Mouse (Mus musculus) forebrain, embryonic 11.5 days (tissue): ENCODE data around the gene Cdc25b. TPM values are rescaled to one million over a fixed set of nuclear protein-coding genes. Genes with fewer than 3 reads are reported as not detected.

Experiments
- ATAC-seq: fragments of 200-750 bp; cut with Nextera tagmentation; replicated peaks from 2 replicates; pipeline ENCODE4 v1.8.0; 2017; ENCODE audit warnings: moderate TSS enrichment; ENCODE audit not compliant: low FRiP score
- DNase-seq: peaks from one replicate; pipeline ENCODE4 v3.0.0-alpha.2; 2017; ENCODE audit warnings: low spot score
- H3K27ac ChIP-seq: fragments of 300-500 bp; sonication (generic); 2 replicates; pipeline ENCODE4 v1.5.1; 2014; ENCODE audit warnings: low read depth, low read length
- H3K27me3 ChIP-seq: fragments of 300-500 bp; sonication (generic); 2 replicates; pipeline ENCODE4 v1.6.1; 2014; ENCODE audit warnings: mild to moderate bottlenecking, low read length, mixed read lengths; ENCODE audit not compliant: control insufficient read depth, insufficient read depth
- H3K36me3 ChIP-seq: fragments of 300-500 bp; sonication (generic); 2 replicates; pipeline ENCODE4 v1.6.1; 2014; ENCODE audit warnings: mild to moderate bottlenecking, low read length, moderate library complexity, mixed read lengths; ENCODE audit not compliant: control insufficient read depth, insufficient read depth
- H3K4me1 ChIP-seq: fragments of 300-500 bp; sonication (generic); replicated peaks from 2 replicates; pipeline ENCODE4 v1.6.1; 2014; ENCODE audit warnings: low read length, mixed read lengths; ENCODE audit not compliant: control insufficient read depth, insufficient read depth
- H3K4me2 ChIP-seq: fragments of 300-500 bp; sonication (generic); 2 replicates; pipeline ENCODE4 v1.6.1; 2014; ENCODE audit warnings: low read depth, mild to moderate bottlenecking, low read length, moderate library complexity, mixed read lengths; ENCODE audit not compliant: severe bottlenecking
- H3K4me3 ChIP-seq: fragments of 300-500 bp; sonication (generic); 2 replicates; pipeline ENCODE4 v1.5.1; 2014; ENCODE audit warnings: low read depth, low read length
- H3K9ac ChIP-seq: fragments of 300-500 bp; sonication (generic); 2 replicates; pipeline ENCODE4 v1.6.1; 2014; ENCODE audit warnings: low read length
- H3K9me3 ChIP-seq: fragments of 300-500 bp; sonication (generic); 2 replicates; pipeline ENCODE4 v1.6.1; 2016; ENCODE audit warnings: low read length, mixed read lengths; ENCODE audit not compliant: control insufficient read depth
- WGBS: fragments of 180-500 bp; shearing (Covaris S2); extraction: QIAGEN DNeasy Blood & Tissue Kit; methylation state at CpG from one replicate; pipeline ENCODE4 v1.1.7; 2014; 5-methylcytosine and 5-hydroxymethylcytosine counted together
- polyA plus RNA-seq: library from polyadenylated mRNA; unstranded; fragments of >200 nt; fragmentation: Nextera tagmentation; extraction: Ambion mirVana; gene quantifications from 2 replicates; pipeline ENCODE4 v1.2.1, GENCODE M21; 2014

The Cdc25b gene
- polyA plus RNA-seq, 1 experiment from 2014 or later, result 92.2 TPM

DNA sequence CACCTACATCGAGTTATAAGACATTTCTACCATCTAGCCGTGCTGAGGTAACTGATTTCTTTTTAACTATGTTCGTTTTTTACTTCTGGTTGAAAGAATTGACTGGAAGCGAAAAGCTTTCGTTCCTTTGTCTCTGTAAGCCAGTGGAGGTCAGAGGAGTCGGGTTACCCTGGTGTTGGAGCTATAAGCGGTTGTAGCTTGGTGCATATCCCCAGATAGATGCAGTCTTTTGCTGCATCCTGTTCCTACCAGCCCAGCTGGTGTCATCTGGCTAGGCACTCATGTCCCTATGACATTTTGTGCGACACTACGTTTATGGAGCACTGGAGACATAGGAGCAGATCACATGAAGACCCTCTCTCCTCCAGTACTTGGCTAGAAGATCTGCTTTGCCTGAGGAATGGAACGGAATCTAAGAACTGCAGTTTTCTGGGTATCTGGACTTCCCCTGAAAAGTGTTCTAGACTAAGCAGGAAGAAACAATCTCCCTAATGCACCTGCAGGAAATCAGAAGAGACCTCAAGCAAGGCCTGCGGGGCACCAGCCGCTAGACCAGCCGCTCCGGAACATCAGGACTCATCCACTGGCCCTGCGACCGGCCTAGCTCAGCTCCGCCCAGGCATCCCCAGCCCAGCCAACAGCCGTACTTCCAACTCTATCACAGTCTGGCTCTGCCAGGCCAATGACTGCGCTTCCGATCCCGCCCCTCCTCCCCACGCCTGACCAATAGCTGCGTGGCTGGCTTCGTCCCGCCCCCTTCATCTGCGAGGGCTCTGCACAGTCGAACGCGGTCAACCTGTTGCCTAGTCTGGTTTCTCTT, 46.8 kb downstream of the Cdc25b start, which contains the start of gene Mavs:
Gene Mavs, plus strand, starts transcription at position 757 of the 820 bp plus-strand sequence.
- peak within 1 kb of the TSS; percentile 86 for H3K4me2 ChIP-seq
- DNase-seq, result peak; percentile 98
- H3K4me3 ChIP-seq, result peak within 1 kb of the TSS; percentile 56
- H3K27ac ChIP-seq, result peak within 1 kb of the TSS; percentile 14; the same call in 1 of the 2 replicates
- ATAC-seq, result peak; percentile 100
- H3K4me1 ChIP-seq, result peaks cover 4% of the 10 kb centered on the region; the same call in 1 of the 2 replicates
- H3K9me3 ChIP-seq, result no peaks in the 10 kb centered on the region
- H3K9ac ChIP-seq, result peak within 1 kb of the TSS; percentile 73
- H3K27me3 ChIP-seq, result no peaks in the 10 kb centered on the region
- WGBS, result 7% methylated on average over 29 of the region's 29 CpGs
- H3K36me3 ChIP-seq, result no peaks in the 10 kb centered on the region

DNA sequence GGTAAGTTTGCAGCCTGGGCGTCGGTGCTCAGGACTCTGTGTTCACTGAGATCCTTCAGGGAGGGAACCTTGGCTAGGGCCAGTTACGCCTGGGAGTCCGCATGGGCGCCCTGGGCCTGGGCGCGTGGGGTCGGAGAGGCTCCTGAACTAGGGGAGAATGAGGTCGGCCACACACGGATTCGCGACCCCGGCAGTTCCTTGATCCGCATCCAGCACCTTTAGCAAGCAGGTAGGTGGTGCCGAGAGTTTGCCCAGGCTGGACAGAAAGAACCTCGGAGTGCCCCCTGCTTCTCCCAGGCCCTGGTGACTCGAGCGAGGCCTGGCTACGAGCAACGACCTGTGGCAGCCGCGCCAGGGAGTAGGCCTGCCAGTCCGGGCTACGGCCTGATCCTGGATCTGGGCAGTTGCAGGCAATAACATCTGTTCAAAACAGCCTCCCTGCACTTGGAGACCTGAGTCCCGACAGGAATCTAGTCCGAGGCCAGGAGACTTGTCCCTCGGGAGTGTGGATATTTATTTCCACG, 47.4 kb downstream of the Cdc25b start:
- no peak overlapping the region for H3K27ac ChIP-seq
- no peaks in the 10 kb centered on the region for H3K27me3 ChIP-seq

GRCm38 (mm10) chr2:131234970-131235635, 48.4 kb downstream of the Cdc25b start:
- no peaks in the 10 kb centered on the region for H3K27me3 ChIP-seq
- H3K4me3 ChIP-seq, result no peak overlapping the region; the same call in 1 of the 2 replicates
- H3K36me3 ChIP-seq, result no peaks in the 10 kb centered on the region
- peaks cover 4% of the 10 kb centered on the region; the same call in 1 of the 2 replicates for H3K4me1 ChIP-seq
- no peak for DNase-seq
- no peaks in the 10 kb centered on the region for H3K9me3 ChIP-seq
- no peak overlapping the region for H3K27ac ChIP-seq
- no peak for ATAC-seq
- no peak overlapping the region for H3K9ac ChIP-seq
- peak overlapping the region; percentile 86; the same call in 1 of the 2 replicates for H3K4me2 ChIP-seq
- 81% methylated on average over 7 of the region's 7 CpGs for WGBS

More for the DNA sequence above, 47.4 kb downstream of the Cdc25b start:
- ATAC-seq (peak; percentile 40), DNase-seq (no peak)
- Histone ChIP-seq H3K9me3 (no peaks in the 10 kb centered on the region), H3K4me1 (peaks cover 4% of the 10 kb centered on the region; the same call in 1 of the 2 replicates), H3K36me3 (no peaks in the 10 kb centered on the region), H3K4me2 (peak overlapping the region; percentile 86), H3K9ac (peak overlapping the region; percentile 73), H3K4me3 (peak overlapping the region; percentile 56)
- WGBS, result 15% methylated on average over 28 of the region's 28 CpGs

- H3K9me3 ChIP-seq, result no peaks in the 10 kb centered on the region
Observed at GRCm38 (mm10) chr2:131242180-131242579, 55.4 kb downstream of the Cdc25b start.

GRCm38 (mm10) chr2:131242929-131243328, 56.2 kb downstream of the Cdc25b start:
- Histone ChIP-seq H3K27me3 (no peaks in the 10 kb centered on the region), H3K4me2 (no peak overlapping the region), H3K4me1 (no peaks in the 10 kb centered on the region), H3K4me3 (no peak overlapping the region), H3K9me3 (no peaks in the 10 kb centered on the region), H3K9ac (no peak overlapping the region), H3K36me3 (peaks cover 4% of the 10 kb centered on the region; the same call in 1 of the 2 replicates), H3K27ac (no peak overlapping the region)
- WGBS, result 87% methylated on average over 7 of the region's 7 CpGs
- no peak for ATAC-seq
- no peak for DNase-seq

More at GRCm38 (mm10) chr2:131242180-131242579, 55.4 kb downstream of the Cdc25b start:
- Histone ChIP-seq H3K4me3 (no peak overlapping the region), H3K4me1 (no peaks in the 10 kb centered on the region), H3K27ac (no peak overlapping the region), H3K36me3 (peaks cover 4% of the 10 kb centered on the region; the same call in 1 of the 2 replicates), H3K4me2 (no peak overlapping the region), H3K27me3 (no peaks in the 10 kb centered on the region), H3K9ac (no peak overlapping the region)
- no peak for DNase-seq
- ATAC-seq, result no peak

Other genes with a start within 250 kb of the Cdc25b start
- 3.4 and 4.0 TPM in 2 replicates for gene Gfra4, start 143.9 kb upstream of the Cdc25b start, polyA plus RNA-seq
- gene Adam33, start 123.1 kb upstream of the Cdc25b start, polyA plus RNA-seq, result 0.36 and 0.95 TPM in 2 replicates
- 0.13 and 0.36 TPM in 2 replicates for gene Siglec1, start 100.2 kb upstream of the Cdc25b start, polyA plus RNA-seq
- gene Hspa12b, start 59.7 kb upstream of the Cdc25b start, polyA plus RNA-seq, result 4.2 and 5.6 TPM in 2 replicates
- gene Gm11037, start 53.5 kb upstream of the Cdc25b start, polyA plus RNA-seq, result not detected in 2 replicates
- gene 1700037H04Rik, start 26.9 kb upstream of the Cdc25b start, polyA plus RNA-seq, result 122 and 132 TPM in 2 replicates
- gene Cenpb, start 6.9 kb upstream of the Cdc25b start, polyA plus RNA-seq, result 12.3 and 13.7 TPM in 2 replicates
- 9.3 and 10.3 TPM in 2 replicates for gene Spef1, start 333 bp downstream of the Cdc25b start, polyA plus RNA-seq
- 30.6 and 31.4 TPM in 2 replicates for gene Ap5s1, start 20.1 kb downstream of the Cdc25b start, polyA plus RNA-seq
- 16.6 and 17.1 TPM in 2 replicates for gene Mavs, start 47.1 kb downstream of the Cdc25b start, polyA plus RNA-seq
- 66.3 and 66.5 TPM in 2 replicates for gene Pank2, start 75.5 kb downstream of the Cdc25b start, polyA plus RNA-seq
- 8.3 and 9.3 TPM in 2 replicates for gene Rnf24, start 165.9 kb downstream of the Cdc25b start, polyA plus RNA-seq